Mouse (Mus musculus): Measurements from ENCODE around the gene Gm49320. TPM values are rescaled to one million over a fixed set of nuclear protein-coding genes. Genes with fewer than 3 reads are reported as not detected.

The Gm49320 gene
- polyA plus RNA-seq, 1 experiment from 2014 or later: 0.93 TPM

DNA sequence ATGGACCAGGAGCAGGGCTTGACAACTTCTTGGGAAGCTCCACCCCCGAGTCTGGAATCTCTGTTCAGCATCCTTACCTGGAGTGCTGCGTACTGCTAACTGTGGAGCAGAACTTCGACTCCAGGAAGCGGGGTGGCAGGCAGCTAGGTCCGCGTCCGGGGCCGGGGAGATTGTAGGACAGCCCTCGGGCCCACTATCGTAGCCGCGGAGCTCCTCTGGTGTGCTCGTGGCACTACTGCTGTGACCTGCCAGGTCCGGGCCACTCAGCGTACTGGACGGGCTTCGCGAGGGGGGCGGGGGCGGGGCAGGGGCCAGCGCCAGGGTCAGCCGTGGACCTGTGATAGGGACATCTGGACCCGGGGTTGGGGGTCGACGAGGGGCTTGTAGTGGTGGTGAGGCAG lies 25.9 kb upstream of the Gm49320 start:
- ATAC-seq: no peak; the same call in 1 of the 2 replicates
- 2% methylated on average over 25 of the region's 25 CpGs for WGBS
- Histone ChIP-seq H3K4me3 (peak overlapping the region; percentile 45), H3K27ac (no peak overlapping the region), H3K9ac (peak overlapping the region; percentile 65), H3K9me3 (replicated peaks) (0 out of 2 replicates have a peak, but pooled peaks cover 4% of the 10 kb centered on the region), H3K4me2 (peak overlapping the region; percentile 88), H3K36me3 (ENCODE audit: poor library complexity, severe bottlenecking) (peaks cover 41% of the 10 kb centered on the region), H3K27me3 (no peaks in the 10 kb centered on the region), H3K4me1 (peaks cover 35% of the 10 kb centered on the region)

GRCm38 (mm10) chr8:4213210-4214005 lies 25.3 kb upstream of the Gm49320 start:
- H3K4me1 ChIP-seq: peaks cover 35% of the 10 kb centered on the region
- H3K27me3 ChIP-seq: no peaks in the 10 kb centered on the region
- H3K4me3 ChIP-seq: peak overlapping the region; percentile 45
- peak overlapping the region; percentile 57 for H3K27ac ChIP-seq
- peaks cover 40% of the 10 kb centered on the region for H3K36me3 ChIP-seq (ENCODE audit: poor library complexity, severe bottlenecking)
- peak overlapping the region; percentile 65 for H3K9ac ChIP-seq
- H3K4me2 ChIP-seq: peak overlapping the region; percentile 88
- H3K9me3 ChIP-seq (replicated peaks): 0 out of 2 replicates have a peak, but pooled peaks cover 4% of the 10 kb centered on the region
- 9% methylated on average over 18 of the region's 18 CpGs for WGBS
- peak; percentile 5; the same call in 1 of the 2 replicates for ATAC-seq

DNA sequence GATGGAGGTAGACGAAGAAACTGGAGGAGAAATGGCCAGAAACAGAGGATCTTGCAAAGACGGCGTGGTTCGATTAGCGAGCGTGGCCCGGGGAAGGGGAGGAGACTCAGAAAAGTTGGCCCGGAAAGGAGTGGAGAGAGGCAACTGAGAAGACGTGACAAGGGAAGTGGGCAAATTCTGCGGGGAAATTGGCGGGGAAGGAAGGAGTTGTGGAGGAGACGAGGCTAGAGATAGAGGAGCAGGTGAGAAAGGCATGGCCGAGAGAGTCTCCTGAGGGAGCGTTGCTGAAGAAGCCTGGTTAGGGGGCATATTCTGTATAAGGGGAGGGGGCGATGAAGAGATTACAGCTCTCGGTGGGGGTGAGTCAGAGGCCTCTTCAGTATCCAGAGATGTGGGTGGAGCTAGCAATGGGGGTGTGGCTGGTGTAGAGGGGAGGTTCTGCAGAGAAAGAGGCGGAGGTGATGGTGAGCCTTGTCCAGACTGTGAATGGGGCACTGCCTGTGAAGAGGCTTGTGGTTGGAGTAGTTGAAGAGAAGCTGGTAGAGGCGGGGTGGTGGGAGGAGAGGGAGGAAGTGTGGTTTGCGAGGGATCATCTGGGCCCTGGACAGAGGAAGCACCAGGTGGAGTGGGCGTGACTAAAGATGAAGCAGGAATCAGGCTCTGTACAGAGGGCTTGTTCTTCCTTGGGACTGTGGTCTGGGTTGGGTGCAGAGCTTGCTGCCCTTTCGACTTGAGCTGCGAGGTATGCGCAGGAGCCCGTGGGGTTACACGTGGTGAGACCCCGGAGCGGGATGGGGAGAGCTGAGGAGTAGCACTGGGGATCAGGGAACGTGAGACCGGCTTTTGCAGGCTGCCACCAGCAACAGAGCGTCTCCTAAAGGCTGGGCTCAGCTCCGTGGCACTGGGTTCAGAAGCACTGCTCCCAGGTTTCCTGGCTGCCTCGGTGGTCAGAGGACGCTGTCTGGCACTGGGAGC lies 24.4 kb upstream of the Gm49320 start:
- no peaks in the 10 kb centered on the region for H3K27me3 ChIP-seq
- H3K36me3 ChIP-seq (ENCODE audit: poor library complexity, severe bottlenecking): peaks cover 32% of the 10 kb centered on the region
- H3K27ac ChIP-seq: peak overlapping the region; percentile 57
- peak overlapping the region; percentile 45 for H3K4me3 ChIP-seq
- ATAC-seq: no peak
- 0 out of 2 replicates have a peak, but pooled peaks cover 3% of the 10 kb centered on the region for H3K9me3 ChIP-seq (replicated peaks)
- H3K4me1 ChIP-seq: peaks cover 35% of the 10 kb centered on the region
- peak overlapping the region; percentile 65; the same call in 1 of the 2 replicates for H3K9ac ChIP-seq
- WGBS: 16% methylated on average over 33 of the region's 33 CpGs
- H3K4me2 ChIP-seq: peak overlapping the region; percentile 88

DNA sequence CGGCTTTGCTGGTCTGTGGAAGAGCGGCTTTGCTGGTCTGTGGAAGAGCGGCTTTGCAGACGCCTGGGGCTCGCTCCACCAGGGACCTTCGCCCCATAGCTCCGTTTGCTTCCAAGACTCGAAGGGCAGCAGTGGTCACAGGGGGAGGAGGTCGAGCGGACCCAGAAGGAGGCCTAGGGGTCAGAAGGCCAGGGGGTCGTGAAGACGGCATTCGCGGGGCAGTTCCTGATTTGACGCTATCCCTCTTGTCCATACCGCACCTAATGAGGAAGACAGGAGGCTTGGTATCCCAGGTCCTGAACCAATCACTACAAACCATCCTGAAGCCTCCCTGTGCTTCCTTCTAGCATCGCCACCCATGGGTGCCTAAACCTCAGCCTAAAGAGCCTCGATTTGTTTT lies 22.4 kb upstream of the Gm49320 start:
- Histone ChIP-seq H3K27me3 (no peaks in the 10 kb centered on the region), H3K9me3 (replicated peaks) (no peaks in the 10 kb centered on the region), H3K36me3 (ENCODE audit: poor library complexity, severe bottlenecking) (peaks cover 15% of the 10 kb centered on the region), H3K4me2 (peak overlapping the region; percentile 88), H3K9ac (peak overlapping the region; percentile 95), H3K27ac (peak overlapping the region; percentile 94), H3K4me1 (peaks cover 35% of the 10 kb centered on the region), H3K4me3 (peak overlapping the region; percentile 74)
- 2% methylated on average over 18 of the region's 18 CpGs for WGBS
- ATAC-seq: peak; percentile 12

DNA sequence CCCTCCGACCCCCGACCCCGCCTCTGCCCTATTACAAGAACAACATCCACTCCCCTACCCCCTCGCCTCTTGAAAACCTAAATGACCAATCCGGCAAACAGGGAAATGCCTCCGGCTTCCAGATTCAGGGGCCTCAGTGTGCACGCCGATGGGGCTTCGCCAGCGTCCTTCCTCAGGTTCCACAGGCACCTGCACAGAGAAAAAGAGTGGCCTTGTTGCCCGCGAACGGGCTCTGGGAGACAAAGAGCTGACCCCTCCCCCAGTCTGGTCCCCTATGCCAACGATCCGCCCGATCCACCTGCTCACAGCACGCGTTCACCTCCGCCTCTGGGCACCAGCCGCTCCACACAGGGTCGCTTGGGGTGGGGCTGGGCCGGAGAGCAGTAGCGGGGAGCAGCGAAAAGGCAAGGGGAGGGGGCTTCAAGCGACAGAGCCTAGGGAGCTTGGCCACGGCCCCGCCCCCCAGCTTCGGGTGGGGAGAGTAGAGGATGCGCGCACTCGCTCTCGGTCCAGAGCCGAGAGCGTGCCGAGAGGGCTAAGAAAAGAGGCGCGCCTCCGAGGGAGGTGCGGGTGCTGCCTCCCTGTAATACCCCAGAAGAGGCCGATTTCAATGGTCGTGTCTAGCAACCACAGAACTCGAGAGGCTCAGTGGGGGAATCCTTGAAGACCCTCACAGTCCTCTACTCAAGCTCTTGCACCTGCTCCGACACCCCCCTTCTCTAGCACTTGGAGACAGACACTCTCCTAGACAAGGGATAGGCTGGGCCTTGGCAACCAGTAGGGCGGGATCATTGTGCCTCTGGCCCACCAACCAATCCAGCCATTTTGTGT lies 21.7 kb upstream of the Gm49320 start, which contains the start of gene Prr36:
Gene Prr36 (minus strand): TSS at position 669 of the 831 bp plus-strand sequence.
- Histone ChIP-seq H3K27me3 (no peaks in the 10 kb centered on the region), H3K4me1 (peaks cover 35% of the 10 kb centered on the region), H3K27ac (peak within 1 kb of the TSS; percentile 94), H3K9me3 (replicated peaks) (no peaks in the 10 kb centered on the region), H3K36me3 (ENCODE audit: poor library complexity, severe bottlenecking) (peaks cover 15% of the 10 kb centered on the region), H3K9ac (peak within 1 kb of the TSS; percentile 95), H3K4me2 (peak within 1 kb of the TSS; percentile 88), H3K4me3 (peak within 1 kb of the TSS; percentile 74)
- under 1% methylated on average over 44 of the region's 44 CpGs for WGBS
- peak; percentile 92 for ATAC-seq

- Histone ChIP-seq H3K4me2 (no peak overlapping the region), H3K27ac (no peak overlapping the region), H3K36me3 (ENCODE audit: poor library complexity, severe bottlenecking) (peaks cover 9% of the 10 kb centered on the region), H3K9ac (no peak overlapping the region), H3K27me3 (no peaks in the 10 kb centered on the region; the same call in 1 of the 2 replicates), H3K4me1 (peaks cover 15% of the 10 kb centered on the region), H3K4me3 (no peak overlapping the region), H3K9me3 (replicated peaks) (no peaks in the 10 kb centered on the region)
- ATAC-seq: no peak
- 98% methylated on average over 3 of the region's 3 CpGs for WGBS
Observed at GRCm38 (mm10) chr8:4219617-4220016, 19.0 kb upstream of the Gm49320 start.

DNA sequence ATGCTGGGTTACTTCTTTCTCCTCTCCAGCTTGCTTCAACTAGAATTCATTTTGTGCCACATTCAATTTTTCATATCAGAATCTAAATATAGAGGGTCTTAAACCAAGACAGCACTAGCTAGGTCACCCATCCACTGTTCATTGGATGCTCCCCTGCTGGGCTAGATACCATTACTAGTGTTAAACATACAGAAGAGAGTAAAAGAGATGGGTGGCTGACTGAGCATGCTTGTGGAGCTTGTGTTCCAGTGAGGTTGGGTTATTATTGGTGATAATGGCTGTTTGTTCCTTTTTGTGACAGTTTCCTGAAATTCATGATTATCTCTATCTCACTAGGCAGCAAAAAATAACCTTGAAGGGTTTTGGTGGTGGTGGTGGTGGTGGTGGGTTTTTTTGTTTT lies 16.6 kb upstream of the Gm49320 start:
- Histone ChIP-seq H3K27ac (no peak overlapping the region), H3K4me2 (no peak overlapping the region), H3K4me3 (no peak overlapping the region), H3K27me3 (peaks cover 19% of the 10 kb centered on the region), H3K4me1 (peaks cover 6% of the 10 kb centered on the region; the same call in 1 of the 2 replicates), H3K36me3 (ENCODE audit: poor library complexity, severe bottlenecking) (no peaks in the 10 kb centered on the region), H3K9me3 (replicated peaks) (no peaks in the 10 kb centered on the region), H3K9ac (no peak overlapping the region)
- ATAC-seq: no peak

DNA sequence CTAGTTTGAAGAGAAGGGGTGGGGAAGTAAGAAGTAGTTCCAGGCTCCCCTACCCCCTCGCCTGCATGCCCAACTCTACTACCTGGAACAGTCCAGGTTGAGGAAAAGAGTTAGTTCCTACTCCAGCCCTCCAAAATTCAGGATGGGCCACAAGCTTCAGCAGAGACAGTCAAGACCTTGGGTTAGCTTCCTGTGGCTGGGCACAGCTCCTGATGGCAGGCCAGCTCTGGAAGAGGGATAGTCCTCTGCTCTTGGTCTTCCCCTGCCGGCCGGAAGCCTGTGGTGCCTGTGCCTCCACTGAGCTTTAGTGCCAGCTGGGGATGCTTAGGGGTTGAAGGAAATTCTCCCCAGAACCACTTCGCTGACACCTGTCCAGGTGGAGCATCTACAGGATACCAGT lies 12.3 kb upstream of the Gm49320 start:
- H3K9me3 ChIP-seq (replicated peaks): no peaks in the 10 kb centered on the region
- peak overlapping the region; percentile 9; the same call in 1 of the 2 replicates for H3K4me3 ChIP-seq
- no peaks in the 10 kb centered on the region for H3K36me3 ChIP-seq (ENCODE audit: poor library complexity, severe bottlenecking)
- H3K9ac ChIP-seq: peak overlapping the region; percentile 9; the same call in 1 of the 2 replicates
- WGBS: 30% methylated on average over 4 of the region's 4 CpGs
- no peak overlapping the region for H3K27ac ChIP-seq
- H3K4me1 ChIP-seq: peaks cover 6% of the 10 kb centered on the region; the same call in 1 of the 2 replicates
- 0 out of 2 replicates have a peak, but pooled peaks have one; percentile 16 for ATAC-seq
- H3K4me2 ChIP-seq: peak overlapping the region; percentile 49
- H3K27me3 ChIP-seq: peaks cover 30% of the 10 kb centered on the region

DNA sequence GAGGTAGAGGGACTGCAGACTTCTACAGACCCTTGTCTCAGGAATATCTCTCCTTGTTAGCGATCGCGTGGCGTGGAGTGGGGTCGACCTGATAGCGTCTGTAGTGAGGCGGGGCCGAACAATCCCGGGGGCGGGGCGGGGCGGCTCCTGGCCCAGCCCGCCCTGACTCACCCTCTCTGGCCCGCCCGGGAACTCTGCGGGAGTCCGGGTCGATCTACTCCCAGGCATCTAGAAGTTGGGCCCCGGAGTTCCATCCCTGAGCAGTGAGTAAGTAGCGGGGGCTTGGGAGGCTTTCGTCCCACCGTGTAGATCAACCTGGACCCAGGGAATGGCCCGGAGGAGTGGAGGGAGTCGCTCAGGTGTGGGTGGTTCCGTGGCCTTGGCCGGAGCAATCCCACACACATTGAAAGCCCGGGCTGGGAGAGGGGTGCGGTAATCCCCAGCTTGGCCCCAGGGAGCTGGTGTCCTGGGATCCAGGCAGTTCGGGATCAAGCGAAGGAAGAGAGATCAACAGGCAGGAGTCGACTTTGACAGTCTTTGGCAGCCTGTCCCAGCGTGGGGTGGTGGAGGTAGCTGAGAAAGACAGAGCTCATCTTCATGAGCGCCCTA lies 11.8 kb upstream of the Gm49320 start, which contains the start of gene Lrrc8e:
Gene Lrrc8e (plus strand): TSS at position 89 of the 609 bp plus-strand sequence.
- H3K27ac ChIP-seq: no peak within 1 kb of the TSS
- H3K4me3 ChIP-seq: peak within 1 kb of the TSS; percentile 9
- 0 out of 2 replicates have a peak, but pooled peaks have one; percentile 33 for ATAC-seq
- H3K36me3 ChIP-seq (ENCODE audit: poor library complexity, severe bottlenecking): no peaks in the 10 kb centered on the region
- peak within 1 kb of the TSS; percentile 9; the same call in 1 of the 2 replicates for H3K9ac ChIP-seq
- WGBS: 2% methylated on average over 33 of the region's 33 CpGs
- peaks cover 30% of the 10 kb centered on the region for H3K27me3 ChIP-seq
- no peaks in the 10 kb centered on the region for H3K9me3 ChIP-seq (replicated peaks)
- peak within 1 kb of the TSS; percentile 49 for H3K4me2 ChIP-seq
- peaks cover 6% of the 10 kb centered on the region; the same call in 1 of the 2 replicates for H3K4me1 ChIP-seq

- no peak overlapping the region for H3K27ac ChIP-seq
- H3K9ac ChIP-seq: no peak overlapping the region
- peaks cover 6% of the 10 kb centered on the region; the same call in 1 of the 2 replicates for H3K4me1 ChIP-seq
- H3K4me2 ChIP-seq: no peak overlapping the region
- H3K4me3 ChIP-seq: no peak overlapping the region
- ATAC-seq: no peak
- no peaks in the 10 kb centered on the region for H3K9me3 ChIP-seq (replicated peaks)
- H3K36me3 ChIP-seq (ENCODE audit: poor library complexity, severe bottlenecking): no peaks in the 10 kb centered on the region
- peaks cover 30% of the 10 kb centered on the region for H3K27me3 ChIP-seq
- WGBS: 93% methylated on average over 4 of the region's 4 CpGs
Observed at GRCm38 (mm10) chr8:4227919-4228318, 10.7 kb upstream of the Gm49320 start.
